Mouse (Mus musculus): ENCODE results near the gene Zscan4-ps2.
"Not testable (repeated sequence)": the region's sequence is repeated elsewhere in the genome, so short reads cannot be mapped to it uniquely, and the experiment has no call there.

Zscan4-ps2 gene

GRCm38 (mm10) chr7:11514010-11514409 is at the start of gene Zscan4-ps2:
Gene Zscan4-ps2 (plus strand): TSS chr7:11514310.
- not testable (repeated sequence) for DNase-seq (ENCODE audit: low spot score in 2 of 2)

Measured in frontal cortex, postnatal 25 days (tissue).